Mouse (Mus musculus) heart, postnatal 25 days (tissue): Measurements from ENCODE around the gene Map7d1. TPM values are rescaled to one million over a fixed set of nuclear protein-coding genes. Genes with fewer than 3 reads are reported as not detected.

ENCODE experiments used
- total RNA-seq, 2 experiments: library from RNA; stranded (reverse); gene quantifications; 2 replicates each; pipeline ENCODE4 v1.2.3; 2021

Gene Map7d1
- total RNA-seq, 2 experiments from 2014 or later: 255 to 285 TPM

Other genes starting within 250 kb of the Map7d1 start
- gene Csf3r, start 231.8 kb downstream of the Map7d1 start, total RNA-seq: under 1 TPM; 0.84 to 0.91 TPM
- 10 to 100 TPM; 81.2 to 83.1 TPM for gene Mrps15, start 209.4 kb downstream of the Map7d1 start, total RNA-seq
- gene Oscp1, start 197.8 kb downstream of the Map7d1 start, total RNA-seq: 1 to 10 TPM; 1.1 to 1.7 TPM
- 10 to 100 TPM; 10.7 to 12.1 TPM for gene Lsm10, start 159.7 kb downstream of the Map7d1 start, total RNA-seq
- gene Stk40, start 152.4 kb downstream of the Map7d1 start, total RNA-seq: 10 to 100 TPM; 37.6 to 38.7 TPM
- gene Eva1b, start 108.6 kb downstream of the Map7d1 start, total RNA-seq: 10 to 100 TPM; 15.2 to 17.6 TPM
- gene Sh3d21, start 92.9 kb downstream of the Map7d1 start, total RNA-seq: 1 to 10 TPM; 1.9 to 3.1 TPM
- 100 to 1,000 TPM; 108 to 111 TPM for gene Thrap3, start 53.6 kb downstream of the Map7d1 start, total RNA-seq
- 10 to 100 TPM; 43.2 to 47.1 TPM for gene Trappc3, start 6.0 kb upstream of the Map7d1 start, total RNA-seq
- under 1 TPM; 0.75 to 0.81 TPM for gene Col8a2, start 30.4 kb upstream of the Map7d1 start, total RNA-seq
- gene Adprhl2, start 65.4 kb upstream of the Map7d1 start, total RNA-seq: 10 to 100 TPM; 11.4 to 11.9 TPM
- under 1 TPM; 0.28 to 0.44 TPM for gene Tekt2, start 69.3 kb upstream of the Map7d1 start, total RNA-seq
- 10 to 100 TPM; 13.4 to 14.0 TPM for gene Ago3, start 173.2 kb upstream of the Map7d1 start, total RNA-seq
- 10 to 100 TPM; 10.7 to 12.3 TPM for gene Ago1, start 212.2 kb upstream of the Map7d1 start, total RNA-seq